Mouse (Mus musculus): ENCODE results near the gene Aff1.

GRCm38 (mm10) chr5:103681824-103682223 is 10.3 kb upstream of the Aff1 start:
- TF ChIP-seq POLR2A (IDR thresholded peaks at IDR 0.05; ENCODE audit: insufficient read depth, low read depth, low read length) (no peak), CTCF (IDR thresholded peaks at IDR 0.05) (no peak), EP300 (IDR thresholded peaks at IDR 0.05; ENCODE audit: insufficient read depth, low read depth, low read length) (no peak)
